Mouse (Mus musculus) NIH3T3 (cell line): ENCODE measurements around the gene Gm26992.
A peak's percentile ranks its signal among the peaks of the same experiment; 100 is the strongest.
"Not testable (repeated sequence)": the region's sequence is repeated elsewhere in the genome, so short reads cannot be mapped to it uniquely, and the experiment has no call there.

Experiments
- DNase-seq: peaks from one replicate; pipeline ENCODE4 v3.0.0-alpha.2; 2012; ENCODE audit warnings: low read depth

Gm26992 gene

DNA sequence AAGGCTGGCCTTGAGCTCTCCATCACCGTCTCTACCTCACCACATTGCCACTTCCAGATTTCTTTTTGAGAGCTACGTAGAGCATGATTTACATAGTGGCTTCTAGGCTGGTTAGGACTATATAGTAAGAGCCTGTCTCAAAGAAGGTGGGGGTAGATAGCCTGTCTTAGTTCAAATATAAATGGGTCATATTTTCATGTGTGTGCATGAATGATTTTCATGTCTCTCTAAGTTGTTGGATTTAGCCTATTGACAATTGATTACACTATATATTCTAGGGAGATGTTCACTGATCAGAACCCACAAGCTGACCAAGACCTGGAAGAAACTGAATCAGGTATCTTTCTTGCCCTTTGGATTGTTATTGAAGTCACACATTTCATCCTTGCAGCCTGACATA lies at the start of gene Gm26992:
Gene Gm26992 (plus strand): TSS at position 301 of the 400 bp plus-strand sequence.
- DNase-seq: no peak

DNA sequence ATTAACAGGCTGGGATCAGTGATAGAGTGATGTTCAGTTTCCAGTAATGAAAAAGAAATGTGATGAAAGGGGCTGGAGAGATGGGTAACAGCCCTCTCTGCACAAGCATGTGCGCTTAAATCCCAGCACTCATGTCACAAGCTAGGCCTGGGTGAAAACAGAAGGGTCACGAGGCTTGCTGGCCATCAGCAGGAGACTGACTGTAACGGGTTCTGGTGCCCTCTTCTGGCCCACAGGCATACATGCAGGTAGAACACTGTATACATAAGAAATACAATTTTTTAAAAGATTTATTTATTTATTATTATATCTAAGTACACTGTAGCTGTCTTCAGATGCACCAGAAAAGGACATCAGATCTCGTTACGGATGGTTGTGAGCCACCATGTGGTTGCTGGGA lies 47.6 kb upstream of the Gm26992 start:
- peak; percentile 55 for DNase-seq

DNA sequence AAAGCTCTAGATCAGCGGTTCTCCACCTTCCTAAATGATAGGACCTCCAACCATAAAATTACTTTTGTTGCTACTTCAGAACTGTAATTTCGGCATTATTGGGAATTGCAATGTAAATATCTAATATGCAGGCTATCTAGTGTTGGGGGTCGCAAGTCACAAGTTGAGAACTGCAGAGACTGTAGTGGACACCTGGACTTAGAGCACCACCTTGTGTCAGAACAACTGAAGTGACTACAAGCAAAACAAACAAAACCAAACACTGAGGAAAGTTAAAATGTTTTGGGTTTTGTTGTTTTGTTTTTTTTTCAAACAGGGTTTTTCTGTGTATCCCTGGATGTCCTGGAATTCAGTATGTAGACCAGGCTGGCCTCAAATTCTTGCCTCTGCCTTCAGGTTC lies 37.3 kb upstream of the Gm26992 start:
- peak; percentile 27 for DNase-seq

DNA sequence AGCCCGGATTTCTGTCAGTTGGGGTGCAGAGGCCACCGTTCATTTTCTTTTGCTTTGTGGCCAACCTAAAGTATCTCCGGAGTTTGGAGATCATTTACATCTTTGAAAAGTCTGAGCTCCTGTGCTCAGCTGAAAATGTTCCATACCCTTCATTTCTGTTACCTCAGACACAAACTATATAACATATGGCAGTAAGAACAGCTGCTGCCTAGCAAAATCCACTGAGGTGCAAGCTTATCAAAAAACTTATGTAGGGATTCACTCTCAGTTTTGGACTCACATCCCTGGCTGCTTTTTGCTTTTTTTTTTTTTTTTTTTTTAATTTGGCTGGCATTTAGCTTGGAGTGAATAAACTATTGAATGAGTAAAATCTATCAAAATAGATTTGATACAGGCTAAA lies 33.7 kb upstream of the Gm26992 start:
- no peak for DNase-seq

DNA sequence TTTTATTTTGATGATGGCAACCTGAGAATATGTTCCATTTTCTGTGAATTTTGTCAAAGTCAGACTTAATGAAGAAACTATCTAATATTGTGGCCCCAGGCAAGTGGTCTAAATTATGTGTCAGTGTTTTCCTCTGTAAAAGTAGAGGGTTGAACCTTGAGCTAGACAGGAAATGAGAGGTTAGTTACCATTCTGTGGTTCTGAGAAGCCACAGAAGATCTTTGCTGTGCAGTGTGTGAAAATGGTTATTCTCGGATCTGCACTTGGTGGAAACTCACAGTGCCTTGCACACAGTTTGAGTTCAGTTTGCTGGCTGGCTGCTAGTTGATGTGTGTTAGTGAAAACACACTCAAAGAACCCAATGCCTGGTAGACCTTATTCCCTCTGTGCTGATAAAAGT lies 28.0 kb upstream of the Gm26992 start:
- DNase-seq: no peak

DNA sequence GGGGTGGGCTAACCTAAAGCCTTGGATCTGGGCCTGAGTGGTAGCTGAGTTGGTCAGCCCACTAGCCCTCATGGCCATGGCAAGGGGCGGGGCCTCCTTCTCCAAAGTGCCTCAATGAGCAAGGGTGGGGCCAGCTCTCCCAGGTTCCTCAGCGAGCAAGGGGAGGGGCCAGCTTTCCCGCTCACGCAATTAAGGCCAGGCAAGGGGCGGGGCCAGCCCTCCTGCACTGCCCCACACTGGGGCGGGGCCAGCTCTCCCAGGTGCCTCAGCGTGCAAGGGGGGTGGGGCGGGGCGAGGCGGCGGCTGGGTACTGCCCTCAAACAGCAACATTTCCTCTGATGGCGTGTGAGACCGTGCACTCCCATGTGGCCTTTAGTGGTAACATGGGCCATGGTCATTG lies 16.8 kb upstream of the Gm26992 start:
- no peak for DNase-seq

DNA sequence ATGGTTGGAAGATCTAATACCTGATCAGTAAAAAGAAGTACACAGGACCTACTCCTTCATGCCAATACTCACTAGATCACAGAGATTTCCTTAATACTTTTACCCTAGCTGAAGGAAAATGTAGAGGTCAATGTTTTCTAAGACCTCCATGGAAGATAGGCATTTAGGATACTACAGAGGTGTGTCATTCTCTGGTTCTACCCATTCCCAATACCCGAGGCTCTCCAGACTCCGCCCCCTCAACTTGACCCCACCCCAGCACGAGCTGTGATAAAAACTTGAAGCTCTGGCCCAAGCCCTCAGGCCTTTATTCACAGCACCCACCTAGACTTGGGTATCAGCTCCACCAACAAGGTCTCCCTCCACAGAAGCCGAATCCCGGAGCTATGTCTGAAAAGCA lies 7.6 kb upstream of the Gm26992 start, which contains the start of gene Tsx:
Gene Tsx (plus strand): TSS at position 301 of the 400 bp plus-strand sequence.
- DNase-seq: no peak

DNA sequence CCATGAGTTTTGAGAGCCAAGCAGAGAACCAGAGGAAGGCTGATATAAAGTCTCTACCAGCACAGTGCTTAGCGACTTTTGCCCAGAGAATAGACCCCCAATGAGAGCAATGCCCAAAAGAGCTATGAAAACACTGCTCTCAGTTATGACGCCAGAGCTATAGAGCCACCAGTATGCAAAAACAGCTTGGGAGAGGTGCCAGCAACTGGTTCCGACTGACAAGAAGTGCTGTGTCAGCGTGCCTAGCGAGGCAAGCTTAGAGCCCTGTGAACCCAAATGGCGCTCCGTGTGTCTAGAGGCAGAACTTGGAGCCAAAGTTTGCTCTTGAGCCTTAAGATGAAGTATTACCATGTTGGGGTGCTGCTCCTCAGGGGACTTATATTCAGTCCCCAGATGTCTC lies 5.9 kb downstream of the Gm26992 start:
- DNase-seq: no peak

DNA sequence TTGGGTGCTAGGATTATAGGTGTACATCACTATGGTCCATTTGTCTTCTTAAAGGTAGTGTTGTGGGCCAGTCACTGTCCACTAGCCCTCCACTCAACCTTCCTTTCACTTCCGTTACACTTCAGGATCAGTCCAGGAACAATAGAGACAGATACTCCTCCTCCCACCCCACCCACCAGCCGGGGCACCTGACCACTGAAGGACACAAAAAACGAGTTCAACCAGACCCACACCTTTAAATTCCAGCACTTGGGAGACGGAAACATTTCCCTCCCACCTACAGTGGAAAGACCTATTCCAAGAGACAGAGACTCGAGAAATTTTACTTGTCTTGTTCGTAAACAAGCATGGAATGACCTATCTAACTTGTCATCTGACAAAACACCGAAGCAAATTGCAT lies 10.5 kb downstream of the Gm26992 start:
- DNase-seq: no peak

DNA sequence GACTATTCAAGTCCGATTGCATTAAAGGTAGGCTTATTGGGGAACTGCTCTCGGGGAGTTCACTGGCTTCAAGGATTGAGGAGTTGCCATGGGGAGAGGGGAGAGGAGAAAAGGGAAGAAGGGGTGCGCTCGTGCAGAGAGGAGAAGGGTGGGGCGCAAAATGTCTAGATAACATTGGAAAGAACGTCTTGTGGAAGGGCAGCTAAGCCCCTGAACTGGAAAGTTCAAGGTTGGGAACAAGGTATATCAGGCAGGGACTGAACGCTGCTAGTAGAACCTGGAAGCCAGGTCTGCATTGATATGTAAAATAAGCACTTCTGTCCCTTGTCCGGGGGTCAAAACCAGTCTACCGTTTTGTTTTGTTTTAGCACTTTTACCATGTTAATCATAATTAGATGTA lies 16.2 kb downstream of the Gm26992 start:
- DNase-seq: no peak

DNA sequence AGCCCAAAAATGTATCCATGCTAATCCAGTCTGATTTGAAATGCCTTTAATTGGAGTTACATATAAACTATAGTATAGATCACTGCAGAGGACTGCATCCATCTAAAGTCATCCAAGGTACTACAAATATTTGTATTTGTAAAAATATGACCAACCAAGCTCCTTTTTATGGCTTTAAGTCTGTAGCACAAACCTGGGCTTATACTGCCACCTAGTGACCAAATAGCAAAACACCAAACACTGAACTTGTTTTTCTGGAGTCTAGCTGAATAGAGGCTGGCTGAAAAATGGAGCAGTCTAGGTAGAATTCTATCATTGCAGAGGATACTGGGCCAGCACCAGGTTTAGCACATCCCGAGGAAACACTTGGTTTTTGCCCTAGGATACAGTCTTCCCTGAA lies 19.0 kb downstream of the Gm26992 start:
- DNase-seq: peak; percentile 78

DNA sequence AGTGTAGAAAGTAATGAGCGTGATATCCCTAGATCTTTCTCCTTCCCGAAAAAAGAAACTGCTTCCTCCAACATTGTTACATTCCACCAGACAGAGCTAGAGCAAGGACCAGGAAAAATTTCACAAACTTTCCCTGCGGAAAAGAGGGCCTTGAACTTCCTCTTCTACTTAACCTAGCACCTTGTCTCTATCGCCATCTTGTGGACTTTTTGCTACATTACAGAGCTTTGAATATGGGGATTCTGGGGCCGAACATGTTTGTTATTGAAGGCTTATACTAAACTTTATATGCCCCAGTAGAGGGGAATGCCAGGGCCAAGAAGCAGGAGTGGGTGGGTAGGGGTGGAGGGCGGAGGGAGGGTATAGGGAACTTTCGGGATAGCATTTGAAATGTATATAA lies 21.9 kb downstream of the Gm26992 start:
- DNase-seq: peak; percentile 74

DNA sequence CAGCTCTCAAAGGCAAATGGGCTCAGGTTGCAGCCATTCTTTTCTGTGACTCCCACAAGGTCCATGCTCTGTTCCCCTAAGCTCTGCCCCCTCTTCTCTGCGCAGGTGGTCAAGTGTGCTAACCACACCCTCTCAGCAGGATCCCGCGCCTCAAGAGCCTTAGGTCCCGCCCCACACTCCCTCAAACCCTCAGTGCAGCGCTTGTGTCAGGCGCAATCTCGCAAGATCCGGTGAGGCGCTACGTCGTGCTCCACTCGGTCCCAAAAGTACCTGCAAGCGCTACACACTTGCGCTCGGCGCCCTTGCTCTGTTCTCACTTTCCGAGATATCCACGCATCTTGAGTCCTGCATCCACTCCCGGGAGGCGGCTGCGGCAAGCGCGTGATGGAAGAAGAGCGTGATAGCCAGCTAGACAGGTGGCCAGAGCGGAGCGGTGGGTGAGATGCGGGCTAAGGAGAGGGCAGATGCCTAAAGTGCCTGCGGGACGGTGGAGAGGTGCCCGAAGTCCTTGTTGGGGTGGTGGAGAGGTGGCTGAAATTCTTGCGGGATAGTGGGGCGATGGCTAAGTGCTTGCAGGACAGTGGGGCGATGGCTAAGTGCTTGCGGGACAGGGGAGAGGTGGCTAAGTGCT lies 25.8 kb downstream of the Gm26992 start:
- no peak for DNase-seq

DNA sequence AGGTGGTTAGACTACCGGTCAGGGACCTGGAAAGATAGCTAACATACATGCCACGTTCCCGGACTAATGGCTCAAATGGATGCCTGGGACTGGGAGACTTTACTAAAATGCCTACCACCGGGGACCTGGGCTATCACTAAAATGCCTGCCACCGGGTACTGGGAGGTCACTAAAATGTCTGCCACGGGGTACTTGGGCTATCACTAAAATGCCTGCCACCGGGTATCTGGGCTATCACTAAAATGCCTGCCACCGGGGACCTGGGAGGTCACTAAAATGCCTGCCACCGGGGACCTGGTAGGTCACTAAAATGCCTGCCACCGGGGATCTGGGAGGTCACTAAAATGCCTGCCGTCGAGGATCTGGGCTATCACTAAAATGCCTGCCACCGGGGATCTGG lies 26.6 kb downstream of the Gm26992 start:
- DNase-seq: not testable (repeated sequence)

DNA sequence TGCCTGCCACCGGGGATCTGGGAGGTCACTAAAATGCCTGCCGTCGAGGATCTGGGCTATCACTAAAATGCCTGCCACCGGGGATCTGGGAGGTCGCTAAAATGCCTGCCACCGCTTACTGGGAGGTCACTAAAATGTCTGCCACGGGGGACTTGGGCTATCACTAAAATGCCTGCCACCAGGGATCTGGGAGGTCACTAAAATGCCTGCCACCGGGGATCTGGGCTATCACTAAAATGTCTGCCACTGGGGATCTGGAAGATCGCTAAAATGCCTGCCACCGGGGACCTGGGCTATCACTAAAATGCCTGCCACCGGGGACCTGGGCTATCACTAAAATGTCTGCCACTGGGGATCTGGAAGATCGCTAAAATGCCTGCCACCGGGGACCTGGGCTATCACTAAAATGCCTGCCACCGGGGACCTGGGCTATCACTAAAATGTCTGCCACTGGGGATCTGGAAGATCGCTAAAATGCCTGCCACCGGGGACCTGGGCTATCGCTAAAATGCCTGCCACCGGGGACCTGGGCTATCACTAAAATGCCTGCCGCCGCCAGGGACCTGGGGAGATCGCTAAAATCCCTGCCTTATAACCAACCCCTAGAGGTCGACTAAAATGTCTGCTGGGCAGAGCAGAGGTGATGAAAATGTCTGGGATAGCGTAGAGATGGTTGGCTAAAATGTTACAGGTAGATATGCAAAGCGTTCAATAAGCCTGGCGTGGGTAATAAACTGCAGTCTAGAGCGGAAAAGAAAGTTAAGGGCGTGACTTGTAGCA lies 27.3 kb downstream of the Gm26992 start:
- not testable (repeated sequence) for DNase-seq

DNA sequence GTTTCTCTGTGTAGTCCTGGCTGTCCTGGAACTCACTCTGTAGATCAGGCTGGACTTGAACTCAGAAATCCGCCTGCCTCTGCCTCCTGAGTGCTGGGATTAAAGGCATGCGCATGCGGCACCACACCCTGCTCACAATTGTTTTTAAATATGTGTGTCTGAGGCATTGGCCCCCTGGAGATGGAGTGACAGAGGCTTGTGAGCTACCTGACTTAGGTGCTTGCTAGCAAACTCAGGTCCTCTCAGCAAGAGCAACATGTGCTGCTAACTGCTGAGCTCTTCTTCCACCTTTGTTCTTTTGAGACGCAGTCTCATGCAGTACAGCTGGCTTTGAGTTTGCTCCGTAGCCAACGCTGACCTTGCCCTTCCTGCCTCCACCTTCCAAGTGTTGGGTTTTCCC lies 31.0 kb downstream of the Gm26992 start:
- DNase-seq: no peak

DNA sequence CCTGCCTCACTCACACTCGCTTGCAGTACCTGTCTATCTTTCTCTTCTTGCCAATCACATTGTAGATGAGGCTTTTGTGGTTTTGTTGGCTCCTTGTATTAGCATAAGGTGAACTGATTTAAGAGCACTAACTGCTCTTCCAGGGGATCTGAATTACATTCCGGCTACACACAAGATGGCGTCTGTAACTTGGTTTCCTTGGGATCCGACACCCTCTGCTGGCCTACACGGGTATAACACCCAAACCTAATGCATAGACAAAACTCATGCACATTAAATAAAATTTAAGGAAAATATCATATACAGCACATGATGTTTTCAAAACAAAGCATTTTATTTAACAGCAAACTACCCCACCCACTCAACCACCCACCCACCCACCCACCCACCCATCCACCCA lies 38.2 kb downstream of the Gm26992 start:
- peak; percentile 33 for DNase-seq

DNA sequence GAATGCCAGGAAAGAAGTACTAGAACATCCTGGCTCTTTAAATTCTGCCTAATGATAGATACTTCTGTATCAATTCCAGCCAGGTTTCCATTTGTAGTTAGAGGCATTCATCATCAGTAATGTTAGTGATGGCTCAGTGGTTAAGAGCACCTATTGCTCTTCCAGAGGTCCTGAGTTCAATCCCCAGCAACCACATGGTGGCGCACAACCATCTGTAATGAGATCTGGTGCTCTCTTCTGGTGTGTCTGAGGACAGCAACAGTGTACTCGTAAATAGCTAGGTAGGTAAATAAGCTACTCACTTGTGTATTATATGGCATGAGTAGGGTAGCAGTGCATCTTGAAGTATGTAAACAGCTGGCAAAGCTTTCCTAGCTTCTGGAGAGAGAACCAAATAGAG lies 47.2 kb downstream of the Gm26992 start:
- DNase-seq: no peak

DNA sequence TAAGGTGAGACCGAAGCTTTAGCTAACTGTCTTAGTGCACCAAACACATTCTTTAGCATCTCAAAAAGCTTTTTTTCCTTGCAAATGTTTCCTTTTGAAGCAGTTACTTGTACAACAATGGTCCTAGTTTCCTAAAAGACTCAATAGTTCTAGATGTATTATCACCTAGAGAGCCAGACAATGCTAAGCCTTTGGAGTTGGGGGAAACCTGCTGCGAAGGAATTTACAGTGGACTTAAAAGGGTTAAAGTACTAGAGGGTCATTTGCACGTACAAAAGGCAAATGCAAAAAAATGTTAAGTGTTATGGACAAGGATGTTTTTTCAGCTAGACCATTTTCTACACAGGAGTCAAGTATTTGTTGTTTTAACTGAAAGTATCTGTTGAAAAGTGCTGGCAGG lies 50.5 kb downstream of the Gm26992 start:
- no peak for DNase-seq

DNA sequence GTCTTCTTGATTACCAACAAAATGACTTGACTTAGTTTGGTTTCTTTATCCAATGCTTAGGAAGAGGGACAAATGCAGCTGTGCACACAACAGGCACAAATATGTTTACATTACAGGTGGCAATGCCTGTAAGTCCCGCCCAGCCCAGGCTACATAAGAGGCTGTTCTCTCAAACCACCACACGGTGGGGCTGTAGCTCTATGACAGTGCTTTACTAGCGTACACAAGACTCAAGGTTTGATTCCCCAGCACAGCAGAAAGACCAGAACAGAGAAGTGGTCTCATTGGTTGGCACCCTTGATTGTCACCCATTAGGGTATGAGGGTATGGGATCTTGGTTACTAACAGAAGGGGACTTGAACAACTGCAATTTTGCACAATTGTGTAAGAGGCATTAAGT lies 55.7 kb downstream of the Gm26992 start:
- DNase-seq: peak; percentile 82

DNA sequence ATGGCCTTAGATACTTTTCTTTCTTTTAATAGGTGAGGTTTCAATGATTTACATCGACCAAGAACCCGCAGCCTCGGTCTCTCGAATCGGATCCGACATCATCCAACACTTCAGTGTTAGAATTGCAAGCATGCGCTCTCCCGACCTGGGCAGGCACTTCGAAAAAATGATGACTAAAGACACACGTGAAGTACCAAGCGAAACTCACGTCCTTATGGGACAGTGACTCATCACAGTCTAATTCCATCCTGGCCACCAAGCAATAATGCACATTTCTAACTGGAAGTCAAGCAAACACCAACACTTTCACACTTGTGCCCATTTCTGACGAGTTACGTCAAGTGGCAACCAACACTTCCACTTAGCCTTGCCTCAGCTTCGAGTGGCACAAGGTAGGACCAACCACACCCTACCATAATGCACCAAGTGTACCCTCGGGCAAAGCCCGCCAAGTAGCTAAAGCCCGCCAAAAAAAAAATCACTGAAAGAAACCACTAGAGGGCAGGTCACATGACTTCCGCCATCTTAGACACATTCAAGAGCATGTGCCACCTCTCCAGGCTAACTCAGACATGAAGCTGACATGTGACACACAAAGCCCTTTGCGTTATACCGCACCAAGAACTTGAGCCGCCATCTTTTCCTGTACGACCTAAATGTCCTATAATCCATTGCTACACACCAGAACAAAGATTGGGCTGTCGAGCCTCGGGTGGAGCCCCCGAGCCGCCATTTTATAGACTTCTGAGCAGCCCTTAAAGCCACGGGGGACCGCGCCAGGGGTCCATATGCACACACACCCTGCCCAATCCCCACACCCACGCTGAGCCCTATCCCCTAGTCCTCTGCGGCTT lies 59.7 kb downstream of the Gm26992 start:
- DNase-seq: no peak

DNA sequence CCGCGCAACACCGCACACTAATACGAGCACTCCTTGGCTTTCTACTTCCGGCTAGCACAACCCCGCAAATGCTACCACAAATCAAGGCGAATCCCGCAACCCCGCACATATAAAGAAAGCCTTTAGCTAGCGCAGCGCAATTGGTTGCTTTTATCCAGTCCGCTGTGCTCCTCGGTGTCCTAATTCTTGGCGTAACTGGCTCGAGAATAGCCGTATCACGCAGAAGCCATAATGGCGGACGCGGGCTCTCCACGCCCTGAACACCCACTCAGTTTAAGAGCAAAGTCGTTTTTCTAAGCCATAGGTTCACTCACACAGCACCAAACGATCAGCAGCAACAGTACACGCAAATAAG lies 60.3 kb downstream of the Gm26992 start:
- no peak for DNase-seq

DNA sequence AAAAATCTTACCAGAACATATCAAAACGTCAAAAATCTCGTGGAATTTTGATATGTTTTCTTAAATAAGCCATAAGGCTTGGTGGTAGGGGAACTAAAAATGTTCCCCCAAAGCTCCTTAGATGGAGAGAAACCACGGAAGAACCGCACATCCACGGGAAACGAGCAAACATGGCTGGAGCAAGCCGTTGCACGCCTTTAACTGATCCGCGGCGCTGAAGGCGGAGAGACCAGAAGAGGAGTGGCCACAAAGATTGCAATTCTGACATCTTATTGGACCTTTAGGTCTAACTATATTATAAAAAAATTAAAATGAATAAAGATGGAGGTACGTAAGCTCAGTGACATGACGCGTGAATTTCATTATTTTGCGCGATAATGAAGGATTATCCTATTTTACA lies 61.2 kb downstream of the Gm26992 start:
- DNase-seq: no peak
